ENCODE assay signal across 12 mouse cellular contexts in the genomic region with DNA sequence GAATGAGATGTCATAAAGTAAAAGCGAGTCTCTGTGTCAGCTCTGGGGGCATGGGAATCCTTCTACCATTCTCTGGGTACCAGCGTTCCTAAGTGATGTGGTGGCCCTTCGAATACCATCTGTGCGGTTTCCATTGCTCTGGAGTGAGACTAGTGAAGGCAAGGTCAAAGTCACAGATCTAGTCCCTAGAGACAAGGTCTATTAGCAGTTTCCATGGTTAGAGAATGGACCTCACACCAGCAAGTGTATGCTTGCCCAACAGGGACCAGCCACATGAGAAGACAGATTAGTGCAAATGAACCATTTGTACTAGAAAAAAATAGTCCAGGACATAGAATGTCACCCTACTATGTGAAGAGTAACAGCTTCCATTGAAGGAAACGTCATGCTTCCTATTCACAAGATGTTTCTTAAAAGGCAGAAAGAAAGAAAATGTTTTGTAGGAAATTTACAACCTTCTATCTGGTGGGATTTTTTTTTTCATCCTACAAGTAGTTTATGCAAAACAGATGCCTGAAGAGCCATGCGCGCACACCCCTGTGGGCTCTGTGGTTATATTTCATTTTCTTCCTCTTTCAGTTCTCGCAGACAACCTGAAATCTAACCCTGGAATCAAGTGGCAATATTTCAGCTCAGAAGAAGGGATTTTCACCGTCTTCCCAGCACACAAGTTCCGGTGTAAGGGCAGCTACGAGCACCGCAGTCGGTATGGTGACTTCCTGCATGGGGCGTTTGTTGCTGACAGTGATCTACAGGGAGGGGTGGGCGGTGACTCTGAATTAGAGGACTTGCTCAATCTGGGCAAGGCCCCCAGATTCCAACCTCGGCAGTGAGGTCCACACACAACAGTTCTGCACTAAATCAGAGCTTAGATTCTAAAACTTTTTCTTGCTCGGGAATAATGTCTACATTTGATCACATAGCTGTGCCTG.
A peak's percentile ranks its signal among the peaks of the same experiment; 100 is the strongest.
DNase-seq lines count a peak whose midpoint lies in the region; ATAC-seq and TF ChIP-seq lines count a peak whose summit lies in the region.
"Had no signal": no experiment of that assay in that cellular context is flagged by ENCODE, and none has a peak within 500 bp of the region (broad histone marks: within the 10 kb centered on the region; RNA-seq: fewer than 3 reads in every experiment).

No protein-coding gene starts in this region.

- 0 out of 2 replicates have a peak, but pooled peaks have one; percentile 53 for ATAC-seq in kidney, embryonic 14.5 days (ENCODE audit: low FRiP score, low TSS enrichment)
- ATAC-seq in hematopoietic stem cell, adult 5-6 weeks (replicated peaks in 1 of 2; ENCODE audit: insufficient read depth in 1 of 2, low FRiP score in 2 of 2, low TSS enrichment in 1 of 2, low read depth in 1 of 2, poor library complexity in 2 of 2, severe bottlenecking in 2 of 2): peak; percentile 80 to 83
- ATAC-seq in neural tube, embryonic 15.5 days (ENCODE audit: low FRiP score): peak; percentile 48
- no peak for ATAC-seq in liver, embryonic 11.5 days (replicated peaks; ENCODE audit: low FRiP score)
- ATAC-seq: forebrain, embryonic 16.5 days; Patski had no signal

- TF ChIP-seq CTCF in thymus, adult 2 months (IDR thresholded peaks at IDR 0.05; ENCODE audit: borderline replicate concordance, control insufficient read depth, extremely low read depth, insufficient read depth, low read length, poor library complexity): no peak

- peak overlapping the region; percentile 8; the same call in 1 of the 2 replicates for H3K27ac ChIP-seq in kidney, embryonic 14.5 days (ENCODE audit: low read depth, low read length)
- no peak overlapping the region for H3K27ac ChIP-seq in thymus, adult 2 months (ENCODE audit: control insufficient read depth, insufficient read depth, low read length)
- H3K27ac ChIP-seq in neural tube, embryonic 15.5 days (replicated peaks): peak overlapping the region; percentile 9; the same call in 1 of the 2 replicates
- H3K27ac ChIP-seq in liver, embryonic 11.5 days (ENCODE audit: low read depth, low read length): no peak overlapping the region

- H3K4me1 ChIP-seq in kidney, embryonic 14.5 days (ENCODE audit: control insufficient read depth, insufficient read depth, low read length): peaks cover 9% of the 10 kb centered on the region; the same call in 1 of the 2 replicates
- H3K4me1 ChIP-seq in thymus, adult 2 months (replicated peaks; ENCODE audit: control insufficient read depth, insufficient read depth, low read length): no peaks in the 10 kb centered on the region
- H3K4me1 ChIP-seq in neural tube, embryonic 15.5 days: peaks cover 23% of the 10 kb centered on the region
- no peaks in the 10 kb centered on the region for H3K4me1 ChIP-seq in liver, embryonic 11.5 days (replicated peaks; ENCODE audit: control insufficient read depth, insufficient read depth, low read length)

- no peak overlapping the region for H3K4me2 ChIP-seq in kidney, embryonic 14.5 days (replicated peaks; ENCODE audit: low read depth, low read length)
- no peak overlapping the region for H3K4me2 ChIP-seq in neural tube, embryonic 15.5 days
- H3K4me2 ChIP-seq in liver, embryonic 11.5 days: no peak overlapping the region

- no peak for TF ChIP-seq POLR2A in thymus, adult 2 months (IDR thresholded peaks at IDR 0.05; ENCODE audit: control insufficient read depth, extremely low read depth, insufficient read depth, low read length, poor library complexity)

- no peaks in the 10 kb centered on the region for H3K9me3 ChIP-seq in kidney, embryonic 14.5 days (ENCODE audit: control insufficient read depth, low read length)
- H3K9me3 ChIP-seq in neural tube, embryonic 15.5 days (replicated peaks): no peaks in the 10 kb centered on the region
- no peaks in the 10 kb centered on the region for H3K9me3 ChIP-seq in liver, embryonic 11.5 days (ENCODE audit: control insufficient read depth, low read length)

- no peaks in the 10 kb centered on the region for H3K27me3 ChIP-seq in kidney, embryonic 14.5 days (ENCODE audit: control insufficient read depth, insufficient read depth, low read length)
- H3K27me3 ChIP-seq in thymus, adult 2 months (ENCODE audit: control insufficient read depth, insufficient read depth, low read length): no peaks in the 10 kb centered on the region
- no peaks in the 10 kb centered on the region for H3K27me3 ChIP-seq in neural tube, embryonic 15.5 days (replicated peaks)
- no peaks in the 10 kb centered on the region for H3K27me3 ChIP-seq in liver, embryonic 11.5 days (replicated peaks; ENCODE audit: control insufficient read depth, insufficient read depth, low read length)
- H3K27me3 ChIP-seq: Patski had no signal

- WGBS in kidney, embryonic 14.5 days: 47% methylated on average over 17 of the region's 17 CpGs
- 25% methylated on average over 17 of the region's 17 CpGs for WGBS in thymus, adult 2 months
- 42% methylated on average over 17 of the region's 17 CpGs for WGBS in neural tube, embryonic 15.5 days
- WGBS in liver, embryonic 11.5 days: 72% methylated on average over 17 of the region's 17 CpGs

- H3K4me3 ChIP-seq in kidney, embryonic 14.5 days (ENCODE audit: low read length): no peak overlapping the region
- no peak overlapping the region for H3K4me3 ChIP-seq in thymus, adult 2 months (ENCODE audit: control insufficient read depth, insufficient read depth, low read length)
- no peak overlapping the region for H3K4me3 ChIP-seq in neural tube, embryonic 15.5 days (replicated peaks)
- no peak overlapping the region for H3K4me3 ChIP-seq in liver, embryonic 11.5 days (ENCODE audit: low read depth, low read length)

- DNase-seq in kidney, adult 18-20 months: no peak
- peak; percentile 5 for DNase-seq in thymus, postnatal 14 days
- DNase-seq in thymus, adult 2 months: no peak
- no peak for DNase-seq in liver, embryonic 11.5 days (ENCODE audit: low spot score)
- no peak for DNase-seq in right cerebral cortex, postnatal 25 days
- DNase-seq: adrenal gland, adult 8-10 months; embryo, embryonic 11 days had no signal

- no peak overlapping the region for H3K9ac ChIP-seq in kidney, embryonic 14.5 days (ENCODE audit: low read depth, low read length)
- H3K9ac ChIP-seq in neural tube, embryonic 15.5 days (replicated peaks): no peak overlapping the region
- H3K9ac ChIP-seq in liver, embryonic 11.5 days (ENCODE audit: low read depth, low read length): no peak overlapping the region

- peaks cover 12% of the 10 kb centered on the region; the same call in 1 of the 2 replicates for H3K36me3 ChIP-seq in kidney, embryonic 14.5 days (ENCODE audit: control insufficient read depth, insufficient read depth, low read length)
- H3K36me3 ChIP-seq in thymus, adult 2 months (ENCODE audit: control insufficient read depth, insufficient read depth, low read length): no peaks in the 10 kb centered on the region
- H3K36me3 ChIP-seq in neural tube, embryonic 15.5 days: no peaks in the 10 kb centered on the region
- H3K36me3 ChIP-seq in liver, embryonic 11.5 days (ENCODE audit: control insufficient read depth, insufficient read depth, low read length): no peaks in the 10 kb centered on the region

Comparison
In these comparisons a context has a peak if more than half of its experiments do, and no peak if none do; other contexts are left out.
1. H3K27ac ChIP-seq: peak in kidney, embryonic 14.5 days (single experiment) and neural tube, embryonic 15.5 days (single experiment); none in thymus, adult 2 months (single experiment) and liver, embryonic 11.5 days (single experiment).